Mouse (Mus musculus) kidney, postnatal 14 days (tissue): ENCODE measurements around the gene 2010111I01Rik.
A peak's percentile ranks its signal among the peaks of the same experiment; 100 is the strongest.
"Not testable (repeated sequence)": the region's sequence is repeated elsewhere in the genome, so short reads cannot be mapped to it uniquely, and the experiment has no call there.

Source experiments
- DNase-seq: peaks from one replicate; pipeline ENCODE4 v3.0.0; 2022; ENCODE audit warnings: mixed read lengths

2010111I01Rik gene

GRCm38 (mm10) chr13:63082555-63083136, 118.0 kb downstream of the 2010111I01Rik start:
- no peak for DNase-seq

GRCm38 (mm10) chr13:63083139-63083538, 118.4 kb downstream of the 2010111I01Rik start:
- DNase-seq, result not testable (repeated sequence)

GRCm38 (mm10) chr13:63083663-63084062, 119.0 kb downstream of the 2010111I01Rik start:
- no peak for DNase-seq

GRCm38 (mm10) chr13:63087865-63088683, 123.4 kb downstream of the 2010111I01Rik start:
- DNase-seq, result no peak

DNA sequence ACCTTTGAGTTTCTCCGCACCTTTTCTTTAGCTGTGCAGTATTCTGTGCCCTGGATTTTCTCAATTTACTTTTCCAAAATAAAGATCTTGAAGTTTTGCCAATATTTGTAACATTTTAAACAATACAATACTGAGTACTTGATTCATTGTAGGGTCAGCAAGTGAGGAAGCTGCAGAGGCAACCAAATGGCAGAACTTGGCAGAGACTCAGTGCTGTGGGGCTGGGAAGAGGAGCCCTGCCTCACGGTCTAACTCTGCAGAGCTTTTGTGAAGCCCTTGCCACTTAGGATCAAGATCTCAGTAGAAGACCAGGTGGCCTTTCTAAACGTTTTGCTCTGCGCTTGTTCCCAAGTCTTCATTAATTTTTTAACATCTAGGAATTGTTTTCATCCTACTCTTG, 124.8 kb downstream of the 2010111I01Rik start:
- peak; percentile 57 for DNase-seq

GRCm38 (mm10) chr13:63091246-63091645, 126.6 kb downstream of the 2010111I01Rik start:
- no peak for DNase-seq

GRCm38 (mm10) chr13:63092299-63092698, 127.6 kb downstream of the 2010111I01Rik start:
- DNase-seq, result no peak

DNA sequence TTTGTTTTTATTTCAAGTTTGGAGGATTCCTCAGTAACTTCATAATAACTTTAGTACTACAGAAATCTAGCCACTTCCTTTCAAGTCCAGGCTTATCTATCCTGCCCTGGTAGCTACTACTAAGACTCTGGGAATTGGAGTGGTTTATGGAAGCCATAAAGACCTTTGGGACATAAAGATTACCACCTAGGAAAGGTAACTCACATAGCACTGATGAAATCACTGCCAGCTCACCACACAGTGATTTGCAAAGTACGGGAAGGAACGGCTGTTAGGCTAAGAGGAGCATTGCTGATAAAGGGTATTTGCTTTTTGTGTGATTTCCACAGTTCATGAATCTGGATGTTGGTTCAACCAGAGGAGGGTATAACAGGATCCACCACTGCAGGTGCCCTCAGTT, 128.2 kb downstream of the 2010111I01Rik start:
- no peak for DNase-seq

DNA sequence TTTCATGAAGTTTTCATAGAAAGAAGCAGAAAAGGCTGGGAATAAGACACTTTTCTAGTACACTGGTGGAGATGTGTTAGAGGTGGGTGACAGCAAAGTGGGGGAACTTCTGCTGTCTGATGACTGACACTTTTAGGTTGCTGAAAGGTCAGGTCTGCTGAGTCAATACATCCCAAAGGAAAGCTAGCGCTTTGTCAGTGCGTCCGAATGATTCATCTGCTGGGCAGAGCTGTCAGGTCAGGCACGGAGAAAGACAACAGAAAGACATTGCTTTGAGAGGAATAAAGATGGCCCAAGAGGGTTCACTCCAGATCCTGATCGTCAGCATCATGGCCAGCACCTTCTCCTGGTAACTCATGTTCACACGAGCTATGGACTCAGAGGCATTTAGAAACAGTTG, 128.9 kb downstream of the 2010111I01Rik start:
- no peak for DNase-seq

- peak; percentile 31 for DNase-seq
Measured at GRCm38 (mm10) chr13:63094317-63095131, 129.8 kb downstream of the 2010111I01Rik start.

GRCm38 (mm10) chr13:63096764-63097163, 132.1 kb downstream of the 2010111I01Rik start:
- DNase-seq, result peak; percentile 85

DNA sequence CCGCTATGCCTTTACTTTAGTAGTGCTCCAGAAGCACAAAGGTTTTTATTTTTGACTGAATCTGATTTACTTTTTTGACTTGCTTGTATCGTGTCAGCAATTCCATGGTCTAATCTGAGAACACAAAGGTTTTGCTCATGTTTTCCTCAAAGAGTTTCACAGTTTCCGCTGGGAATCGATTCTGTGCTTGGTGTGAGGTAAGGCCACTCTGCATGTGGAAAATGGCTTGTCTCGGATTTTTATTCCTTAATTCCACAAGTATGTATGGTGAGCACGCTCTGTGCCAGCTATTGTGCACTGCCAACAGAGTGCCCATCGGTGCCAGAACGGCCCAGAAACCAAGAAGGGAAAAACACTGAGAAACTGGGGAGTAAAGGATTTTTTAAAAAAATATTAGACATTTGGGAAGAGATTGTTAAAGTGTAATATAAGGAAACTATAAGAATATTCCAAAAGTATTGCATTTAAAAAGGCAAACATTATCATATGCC, 132.8 kb downstream of the 2010111I01Rik start:
- DNase-seq, result no peak

DNA sequence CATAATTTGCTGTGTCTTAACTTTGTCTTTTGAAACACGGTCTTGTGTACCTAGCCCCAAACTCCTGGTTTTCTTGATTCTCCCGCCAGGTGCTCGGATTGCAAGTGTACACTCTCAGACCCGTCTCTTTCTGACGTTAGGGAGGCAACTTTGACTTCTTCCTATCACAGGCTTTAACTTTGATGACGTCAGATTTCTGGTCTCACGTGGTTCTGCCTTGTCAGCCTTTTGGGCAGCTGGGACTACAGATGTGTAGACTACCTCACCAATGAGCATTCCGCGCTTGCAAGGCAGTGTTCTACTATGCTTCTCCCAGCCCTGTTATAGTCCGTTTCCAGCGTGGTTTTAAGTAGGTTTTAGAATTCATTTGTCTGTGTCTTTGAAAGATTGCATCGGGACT, 137.1 kb downstream of the 2010111I01Rik start:
- DNase-seq, result no peak

DNA sequence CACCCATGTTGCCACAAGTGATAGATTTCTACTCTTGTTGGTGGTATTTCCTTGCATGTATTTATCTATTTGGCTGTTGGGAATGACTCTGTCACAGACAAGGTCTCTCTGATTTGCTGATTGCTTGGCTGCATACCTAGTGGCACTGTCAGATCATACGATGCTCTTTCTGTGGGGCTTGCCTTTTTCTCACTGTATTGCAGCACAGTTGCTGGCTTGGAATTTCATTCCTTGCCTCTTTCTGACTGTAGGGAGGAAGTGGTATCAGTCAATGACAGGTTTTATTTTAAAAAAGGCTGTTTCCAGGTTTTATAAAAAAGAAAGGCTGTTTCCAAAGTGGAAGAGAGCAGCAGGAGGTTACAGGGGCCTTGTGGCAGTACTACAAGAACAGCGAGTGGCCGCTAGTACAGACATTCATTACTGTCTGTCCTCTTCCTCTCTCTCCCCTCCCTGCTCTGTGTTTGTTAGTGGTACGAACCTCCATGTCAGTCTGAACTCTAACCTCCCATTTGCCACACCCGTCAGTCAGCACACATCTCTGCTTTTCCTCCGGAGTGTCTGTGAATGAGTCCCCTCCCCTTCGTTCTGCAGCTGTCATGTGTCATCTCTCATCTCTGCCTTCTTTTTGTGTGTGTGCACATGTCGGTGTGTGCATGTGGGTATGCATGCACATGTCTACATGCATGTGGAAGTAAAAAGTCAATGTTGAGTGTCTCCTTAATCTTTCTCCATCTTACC, 138.3 kb downstream of the 2010111I01Rik start:
- DNase-seq, result peak; percentile 23

DNA sequence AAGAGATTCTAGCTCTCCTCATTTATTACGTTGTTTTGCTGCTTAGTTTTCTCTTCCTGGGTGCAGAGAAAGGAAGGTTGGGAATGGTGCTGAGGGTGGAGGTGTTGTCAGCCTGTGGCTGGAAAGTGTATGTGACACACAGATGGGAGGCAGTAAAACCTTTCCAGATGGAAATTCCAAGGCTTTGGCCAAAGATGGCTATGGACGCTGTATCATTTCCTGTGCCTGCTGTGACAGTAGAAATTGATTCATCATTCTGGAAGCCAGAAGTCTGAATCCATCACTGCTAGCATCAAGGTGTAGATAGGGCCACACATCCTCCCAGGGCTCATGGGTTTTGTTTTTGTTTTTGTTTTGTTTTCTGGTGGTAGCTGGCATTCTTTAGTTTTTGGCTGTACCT, 141.9 kb downstream of the 2010111I01Rik start:
- DNase-seq, result no peak

DNA sequence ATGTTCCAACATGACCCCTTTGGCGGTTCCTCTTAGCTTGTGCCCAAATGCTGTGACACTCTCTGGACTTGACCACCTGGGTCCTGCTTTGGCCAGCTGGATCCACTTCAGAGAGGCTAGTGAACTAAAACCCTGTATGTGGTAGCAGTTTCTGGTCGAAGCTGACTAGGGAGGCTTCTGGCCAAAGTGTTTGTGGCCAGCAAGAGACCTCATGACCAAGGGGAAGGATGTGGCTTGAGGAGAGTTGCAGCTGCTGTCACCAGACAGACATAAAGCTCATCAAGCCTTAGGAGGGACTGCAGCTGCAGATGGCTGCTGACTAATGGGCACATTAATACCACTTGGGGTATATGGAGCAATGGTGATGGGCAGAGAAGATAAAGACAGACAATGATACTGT, 143.9 kb downstream of the 2010111I01Rik start:
- DNase-seq, result peak; percentile 26

DNA sequence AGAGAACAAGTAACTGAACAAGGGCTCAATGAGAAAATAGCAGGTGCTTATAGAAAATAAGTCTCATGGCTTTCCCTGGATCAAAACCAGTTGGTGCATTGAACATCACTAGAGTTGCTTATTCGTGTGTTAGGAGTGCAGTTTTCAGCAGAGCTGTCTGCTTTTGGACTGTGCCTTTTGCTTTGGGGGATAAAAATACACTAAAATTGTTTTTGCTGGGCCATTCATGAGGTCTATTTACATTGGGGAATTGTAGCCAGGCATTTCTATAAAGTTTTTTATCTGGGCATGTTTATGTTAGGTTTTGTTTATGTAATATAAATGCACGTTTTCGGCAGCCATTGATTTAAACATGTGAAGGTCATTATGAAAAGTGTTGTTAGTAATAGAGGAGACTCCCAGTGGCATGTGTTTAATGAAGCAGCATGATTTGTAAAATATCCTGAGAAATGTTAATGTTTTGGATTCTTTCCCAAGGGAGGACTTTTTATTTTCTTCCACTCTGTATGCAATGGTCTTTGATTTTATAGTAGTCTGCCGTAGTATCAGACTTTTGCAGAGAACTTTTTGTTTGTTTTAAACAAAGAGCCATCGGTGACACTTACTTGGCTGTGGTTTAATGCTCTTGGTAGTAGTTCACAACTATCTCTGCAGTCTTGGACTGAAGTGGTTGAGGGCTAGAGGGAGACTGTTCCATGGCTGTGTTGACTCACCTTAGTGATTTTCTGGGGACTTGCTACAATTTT, 146.8 kb downstream of the 2010111I01Rik start:
- no peak for DNase-seq

DNA sequence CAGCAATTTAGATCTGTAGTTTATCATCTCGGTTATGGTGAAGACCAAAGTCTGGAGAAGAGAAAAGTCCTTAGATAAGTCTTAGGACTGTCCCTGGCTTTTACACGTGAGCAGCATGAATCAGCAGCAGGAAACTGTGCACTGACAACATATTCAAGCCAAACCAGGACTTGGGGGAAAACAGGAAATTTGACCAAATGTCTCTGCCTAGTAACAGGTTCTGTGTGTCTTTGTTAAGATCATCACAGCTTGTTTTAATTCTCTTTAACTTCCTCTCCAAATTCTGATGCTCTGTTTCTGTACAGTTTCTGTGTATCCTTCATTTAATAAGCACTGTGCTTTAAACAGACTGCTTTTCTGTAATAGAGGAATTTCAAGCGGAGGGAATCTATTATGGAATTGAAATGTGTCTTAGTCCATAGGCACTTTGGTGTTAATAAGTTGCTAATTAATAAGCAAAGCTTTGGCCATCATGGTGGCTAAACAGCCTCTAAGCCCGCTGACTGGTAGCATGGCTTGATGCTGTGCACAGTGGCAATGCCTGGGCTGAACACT, 147.4 kb downstream of the 2010111I01Rik start:
- DNase-seq, result peak; percentile 51

GRCm38 (mm10) chr13:63112598-63113372, 148.1 kb downstream of the 2010111I01Rik start:
- peak; percentile 32 for DNase-seq

- DNase-seq, result no peak
Measured at GRCm38 (mm10) chr13:63113881-63114301, 149.2 kb downstream of the 2010111I01Rik start.
